Mouse (Mus musculus) liver, adult 2 months (tissue): ENCODE measurements around the gene Stk16. TPM values are rescaled to one million over a fixed set of nuclear protein-coding genes. Genes with fewer than 3 reads are reported as not detected.

Experiments used
- DNase-seq: peaks from one replicate; pipeline ENCODE4 v3.0.0-alpha.2; 2011; ENCODE audit warnings: low read depth, low spot score; ENCODE audit errors: extremely low read depth
- H3K27ac ChIP-seq: fragments of 200-500 bp; replicated peaks from 2 replicates; pipeline ENCODE4 v1.5.1; 2012; ENCODE audit warnings: low read depth, mild to moderate bottlenecking, control low read depth, inconsistent platforms, low read length; ENCODE audit not compliant: insufficient read depth
- H3K27me3 ChIP-seq: fragments of 200-500 bp; 2 replicates; pipeline ENCODE4 v1.6.1; 2012; ENCODE audit warnings: mild to moderate bottlenecking, moderate library complexity, low read length, inconsistent platforms; ENCODE audit not compliant: control insufficient read depth, insufficient read depth
- H3K36me3 ChIP-seq: fragments of 200-500 bp; 2 replicates; pipeline ENCODE4 v1.6.1; 2012; ENCODE audit warnings: low read length, inconsistent platforms; ENCODE audit not compliant: control insufficient read depth, insufficient read depth
- H3K4me1 ChIP-seq: fragments of 200-500 bp; 2 replicates; pipeline ENCODE4 v1.6.1; 2011; ENCODE audit warnings: low read length; ENCODE audit not compliant: control insufficient read depth, insufficient read depth
- H3K4me3 ChIP-seq: fragments of 200-500 bp; 2 replicates; pipeline ENCODE4 v1.5.1; 2011; ENCODE audit warnings: low read depth, mild to moderate bottlenecking, control low read depth, low read length, moderate library complexity; ENCODE audit not compliant: insufficient read depth
- H3K79me2 ChIP-seq: fragments of 200-500 bp; 2 replicates; pipeline ENCODE4 v1.6.1; 2012; ENCODE audit warnings: inconsistent platforms, mild to moderate bottlenecking, low read length, moderate library complexity; ENCODE audit not compliant: control insufficient read depth, insufficient read depth
- H3K9ac ChIP-seq: fragments of 200-500 bp; 2 replicates; pipeline ENCODE4 v1.6.1; 2012; ENCODE audit warnings: low read depth, mild to moderate bottlenecking, control low read depth, inconsistent platforms, low read length
- CTCF ChIP-seq: fragments of 200-500 bp; IDR thresholded peaks from 2 replicates; pipeline ENCODE4 v1.5.1; 2011; ENCODE audit warnings: low read depth, low read length, control low read depth
- POLR2A ChIP-seq: fragments of 200-500 bp; IDR thresholded peaks from 2 replicates; pipeline ENCODE4 v1.6.1; 2011; ENCODE audit warnings: low read length, control low read depth; ENCODE audit not compliant: insufficient read depth; ENCODE audit errors: extremely low read depth
- WGBS: fragments of 180-500 bp; shearing (Covaris S2); methylation state at CpG from one replicate; pipeline ENCODE4 v1.1.7; 2018; 5-methylcytosine and 5-hydroxymethylcytosine counted together
- polyA plus RNA-seq: library from polyadenylated mRNA; depleted of rRNA; stranded (reverse); fragments of >200 nt; gene quantifications from 2 replicates; pipeline ENCODE4 v1.2.3, GENCODE M21; 2012
- total RNA-seq: library from RNA; depleted of rRNA; stranded (reverse); fragments of >200 nt; gene quantifications from 2 replicates; pipeline ENCODE4 v1.2.3, GENCODE M21; 2014

Stk16 gene
- total and polyA plus RNA-seq, 2 experiments = 57.3 to 221 TPM

- no peak overlapping the region for H3K4me3 ChIP-seq
- H3K4me1 ChIP-seq = no peaks in the 10 kb centered on the region
- no peaks in the 10 kb centered on the region for H3K27me3 ChIP-seq
- H3K27ac ChIP-seq = no peak overlapping the region
- H3K79me2 ChIP-seq = no peaks in the 10 kb centered on the region
- DNase-seq = peak; percentile 51
- no peak for TF ChIP-seq POLR2A
- no peak for TF ChIP-seq CTCF
- 67% methylated on average over 4 of the region's 4 CpGs for WGBS
- peaks cover 5% of the 10 kb centered on the region for H3K36me3 ChIP-seq
- no peak overlapping the region for H3K9ac ChIP-seq
Measured at GRCm38 (mm10) chr1:75244836-75245235, 34.2 kb downstream of the Stk16 start.

DNA sequence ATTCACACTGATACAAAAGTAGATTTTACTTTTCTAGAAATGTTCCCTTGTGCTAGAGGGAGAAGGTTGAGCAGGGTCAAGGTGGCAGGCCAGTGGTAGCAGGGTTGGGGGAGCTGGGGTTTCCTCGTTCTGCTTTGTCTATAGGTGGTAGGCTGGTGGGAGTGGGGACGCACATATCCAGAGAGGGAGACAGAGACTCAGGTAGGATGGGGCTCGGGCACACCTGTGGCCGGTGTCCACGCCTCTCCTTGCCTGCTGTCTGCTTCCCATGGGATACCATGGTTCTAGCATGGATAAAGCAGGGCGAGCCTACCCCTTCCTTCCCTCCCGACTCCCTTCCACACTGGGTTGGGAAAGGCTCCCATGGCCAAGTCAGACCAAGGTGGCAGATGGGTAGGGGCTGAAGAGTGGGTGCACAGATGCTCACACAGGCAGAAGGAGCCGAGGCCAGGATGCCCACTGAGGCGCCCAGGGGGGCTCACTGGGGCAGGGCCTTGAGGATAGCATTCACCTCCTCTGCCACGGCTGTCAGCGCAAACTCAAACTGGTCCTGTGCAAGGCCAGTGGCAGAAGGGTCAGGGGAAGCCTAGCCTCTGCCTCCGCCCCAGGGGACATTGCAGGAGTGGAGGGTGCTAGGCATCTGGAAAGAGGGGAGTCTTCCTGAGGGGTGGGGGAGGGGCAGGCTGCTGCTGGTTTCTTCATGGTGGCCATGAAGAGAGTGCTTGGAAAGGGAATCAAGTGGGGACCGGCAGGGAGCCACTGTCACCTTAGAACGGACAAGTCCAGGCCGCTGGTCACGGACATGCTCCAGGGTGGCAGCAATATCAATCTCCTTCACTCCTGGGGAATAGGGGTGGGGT lies 36.7 kb downstream of the Stk16 start:
- H3K9ac ChIP-seq = no peak overlapping the region
- WGBS = 88% methylated on average over 16 of the region's 16 CpGs
- no peak for DNase-seq

DNA sequence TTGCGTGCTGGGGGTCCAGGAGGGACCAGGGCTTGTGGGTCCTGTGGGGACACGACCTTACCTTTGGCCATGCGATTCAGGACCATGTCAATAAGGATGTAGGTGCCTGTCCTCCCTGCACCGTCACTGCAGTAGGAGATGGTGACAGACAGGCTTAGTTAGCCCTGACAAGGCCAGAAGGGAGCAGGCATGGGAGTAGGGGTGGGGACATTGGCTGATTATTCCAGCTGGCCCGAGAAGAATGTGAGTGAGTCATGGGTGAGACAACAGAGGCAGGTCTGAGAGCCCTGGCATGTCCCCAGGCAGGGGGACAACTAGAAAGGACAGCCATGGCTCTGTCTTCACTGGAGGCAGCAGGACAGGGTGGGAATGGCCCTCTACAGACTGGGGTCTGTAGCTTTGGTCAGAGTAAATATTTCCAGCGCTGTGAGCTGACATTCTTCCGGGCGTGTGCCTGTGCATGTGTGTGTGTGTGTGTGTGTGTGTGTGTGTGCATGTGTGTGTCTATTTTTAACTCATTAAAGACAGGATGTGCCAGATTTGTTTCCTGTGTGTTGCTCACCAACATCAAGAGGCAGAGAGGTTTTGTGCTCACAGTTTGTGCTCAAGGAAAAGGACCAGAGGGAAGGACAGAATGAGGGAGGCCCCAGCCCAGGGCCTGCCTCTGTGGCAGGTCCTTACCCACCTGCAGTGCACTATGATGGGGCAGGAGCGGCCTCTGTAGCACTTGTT lies 37.6 kb downstream of the Stk16 start:
- no peak for DNase-seq
- H3K4me1 ChIP-seq = peaks cover 2% of the 10 kb centered on the region
- H3K27ac ChIP-seq = no peak overlapping the region
- no peaks in the 10 kb centered on the region for H3K36me3 ChIP-seq
- no peaks in the 10 kb centered on the region for H3K79me2 ChIP-seq
- no peak overlapping the region for H3K9ac ChIP-seq
- WGBS = 49% methylated on average over 9 of the region's 9 CpGs
- no peak overlapping the region for H3K4me3 ChIP-seq
- TF ChIP-seq POLR2A (no peak), CTCF (no peak)
- no peaks in the 10 kb centered on the region for H3K27me3 ChIP-seq

More for the DNA sequence above, 36.7 kb downstream of the Stk16 start:
- Histone ChIP-seq H3K27me3 (no peaks in the 10 kb centered on the region), H3K79me2 (no peaks in the 10 kb centered on the region), H3K4me3 (no peak overlapping the region), H3K36me3 (no peaks in the 10 kb centered on the region), H3K27ac (no peak overlapping the region), H3K4me1 (peaks cover 2% of the 10 kb centered on the region)
- TF ChIP-seq CTCF (no peak), POLR2A (no peak)

GRCm38 (mm10) chr1:75250498-75250897 lies 39.9 kb downstream of the Stk16 start:
- Histone ChIP-seq H3K4me3 (no peak overlapping the region), H3K79me2 (no peaks in the 10 kb centered on the region), H3K36me3 (no peaks in the 10 kb centered on the region), H3K27me3 (no peaks in the 10 kb centered on the region), H3K4me1 (peaks cover 2% of the 10 kb centered on the region), H3K27ac (no peak overlapping the region), H3K9ac (no peak overlapping the region)
- 97% methylated on average over 3 of the region's 3 CpGs for WGBS
- DNase-seq = no peak
- TF ChIP-seq CTCF = no peak
- TF ChIP-seq POLR2A = no peak

GRCm38 (mm10) chr1:75251112-75251970 lies 40.7 kb downstream of the Stk16 start:
- no peaks in the 10 kb centered on the region for H3K79me2 ChIP-seq
- no peaks in the 10 kb centered on the region for H3K27me3 ChIP-seq
- H3K27ac ChIP-seq = peak overlapping the region; percentile 40
- WGBS = 2% methylated on average over 21 of the region's 22 CpGs
- peaks cover 2% of the 10 kb centered on the region for H3K4me1 ChIP-seq
- no peaks in the 10 kb centered on the region for H3K36me3 ChIP-seq
- H3K4me3 ChIP-seq = peak overlapping the region; percentile 25
- no peak for TF ChIP-seq POLR2A
- TF ChIP-seq CTCF = peak; percentile 90
- DNase-seq = peak; percentile 75
- peak overlapping the region; percentile 60 for H3K9ac ChIP-seq
